Mouse (Mus musculus): ENCODE data around the gene Itpkb. TPM values are rescaled to one million over a fixed set of nuclear protein-coding genes. Genes with fewer than 3 reads are reported as not detected.

Gene Itpkb
- total and polyA plus RNA-seq, 2 experiments from 2014 or later = 5.1 to 24.9 TPM

DNA sequence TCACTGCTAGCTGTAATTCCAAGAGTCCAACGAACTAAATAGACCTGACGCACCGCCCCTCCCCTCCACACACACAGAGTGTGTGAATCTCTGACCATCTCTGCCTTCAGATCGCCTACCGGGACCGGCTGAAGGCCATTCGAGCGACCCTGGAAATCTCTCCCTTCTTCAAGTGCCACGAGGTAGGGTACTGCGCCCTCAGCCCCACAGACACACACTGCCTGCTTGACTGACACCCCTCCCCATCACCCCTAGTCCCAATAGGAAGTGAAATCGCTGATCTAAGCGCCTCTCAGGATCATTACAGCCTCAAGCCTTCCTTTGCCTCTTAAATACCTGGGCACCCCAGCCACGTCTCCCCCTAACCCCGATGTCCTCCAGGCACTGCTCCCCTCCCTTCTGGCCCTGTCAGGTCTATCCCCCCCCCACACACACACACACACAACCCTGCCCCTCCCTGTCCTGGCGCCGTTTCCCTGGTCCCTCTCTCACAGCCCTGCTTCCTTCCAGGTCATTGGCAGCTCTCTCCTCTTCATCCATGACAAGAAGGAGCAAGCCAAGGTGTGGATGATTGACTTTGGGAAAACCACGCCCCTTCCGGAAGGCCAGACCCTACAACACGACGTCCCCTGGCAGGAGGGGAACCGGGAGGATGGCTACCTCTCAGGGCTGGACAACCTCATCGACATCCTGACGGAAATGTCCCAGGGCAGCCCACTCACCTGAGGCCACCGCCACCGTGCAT is 91.1 kb downstream of the Itpkb start:
- Histone ChIP-seq H3K9ac (replicated peaks; ENCODE audit: low read depth, low read length) (no peak overlapping the region), H3K36me3 (replicated peaks; ENCODE audit: control insufficient read depth, insufficient read depth, low read length) (peaks cover 17% of the 10 kb centered on the region), H3K27me3 (ENCODE audit: control insufficient read depth, insufficient read depth, low read length) (no peaks in the 10 kb centered on the region), H3K4me3 (ENCODE audit: low read depth, low read length) (no peak overlapping the region), H3K4me2 (ENCODE audit: low read depth, low read length) (no peak overlapping the region), H3K27ac (ENCODE audit: low read depth) (peak overlapping the region; percentile 79), H3K9me3 (replicated peaks; ENCODE audit: control insufficient read depth, low read length) (no peaks in the 10 kb centered on the region), H3K4me1 (ENCODE audit: control insufficient read depth, insufficient read depth) (peaks cover 24% of the 10 kb centered on the region)
- no peak for DNase-seq (ENCODE audit: low spot score)
- no peak for TF ChIP-seq CTCF (IDR thresholded peaks at IDR 0.05; ENCODE audit: low read depth)
- no peak for TF ChIP-seq EP300 (IDR thresholded peaks at IDR 0.05; ENCODE audit: low read depth)
- ATAC-seq (ENCODE audit: insufficient read depth, low read depth) = no peak
- WGBS = 61% methylated on average over 25 of the region's 25 CpGs

DNA sequence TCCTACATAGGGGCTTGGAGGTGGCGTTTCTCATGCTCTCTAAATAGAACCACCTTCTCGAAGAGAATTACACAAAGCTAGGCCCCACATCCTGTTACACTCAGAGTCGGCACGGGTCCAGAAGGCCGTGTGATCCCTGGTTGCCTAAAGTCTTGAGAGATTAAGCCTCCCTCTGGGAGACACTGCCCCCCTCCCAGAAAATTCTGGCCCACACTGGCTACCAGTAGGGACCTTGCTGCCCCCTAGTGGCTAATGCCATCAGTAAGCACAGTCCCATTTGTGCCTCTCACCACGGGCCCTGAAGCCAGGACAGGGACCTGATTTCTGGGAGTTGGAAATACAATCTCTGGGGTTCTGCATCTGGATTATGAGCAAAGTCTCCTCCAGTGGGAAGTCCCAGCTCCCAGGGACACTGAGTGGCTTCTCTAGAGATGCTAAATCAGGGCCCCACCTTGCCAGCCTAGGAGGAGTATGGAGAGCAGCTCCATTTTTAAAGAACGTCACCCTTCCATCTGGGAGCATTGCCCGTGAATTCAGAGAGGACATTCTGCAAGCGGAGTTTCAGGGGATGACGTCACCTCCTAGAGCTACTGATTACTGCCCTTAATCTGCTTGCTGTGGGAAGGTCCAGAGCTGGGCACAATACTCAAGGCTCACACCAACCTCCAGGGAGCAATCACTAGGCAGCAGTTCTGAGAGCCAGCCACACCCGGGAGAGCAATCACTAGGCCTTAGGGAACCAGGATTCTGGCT is 92.0 kb downstream of the Itpkb start:
- Histone ChIP-seq H3K4me1 (ENCODE audit: control insufficient read depth, insufficient read depth) (peaks cover 24% of the 10 kb centered on the region), H3K27ac (ENCODE audit: low read depth) (peak overlapping the region; percentile 79), H3K4me2 (ENCODE audit: low read depth, low read length) (no peak overlapping the region), H3K27me3 (ENCODE audit: control insufficient read depth, insufficient read depth, low read length) (no peaks in the 10 kb centered on the region), H3K36me3 (replicated peaks; ENCODE audit: control insufficient read depth, insufficient read depth, low read length) (peaks cover 17% of the 10 kb centered on the region), H3K9ac (replicated peaks; ENCODE audit: low read depth, low read length) (no peak overlapping the region; the same call in 1 of the 2 replicates), H3K4me3 (ENCODE audit: low read depth, low read length) (no peak overlapping the region), H3K9me3 (replicated peaks; ENCODE audit: control insufficient read depth, low read length) (no peaks in the 10 kb centered on the region)
- DNase-seq (ENCODE audit: low spot score) = peak; percentile 87
- peak; percentile 76 for ATAC-seq (ENCODE audit: insufficient read depth, low read depth)
- TF ChIP-seq EP300 (IDR thresholded peaks at IDR 0.05; ENCODE audit: low read depth) = peak; percentile 62; the same call in 1 of the 2 replicates
- TF ChIP-seq CTCF (IDR thresholded peaks at IDR 0.05; ENCODE audit: low read depth) = peak; percentile 88
- whole genome bisulfite sequencing = 12% methylated on average over 11 of the region's 11 CpGs

GRCm38 (mm10) chr1:180423008-180423639 is 92.8 kb downstream of the Itpkb start:
- no peak overlapping the region for H3K4me2 ChIP-seq (ENCODE audit: low read depth, low read length)
- H3K9ac ChIP-seq (replicated peaks; ENCODE audit: low read depth, low read length) = no peak overlapping the region; the same call in 1 of the 2 replicates
- no peaks in the 10 kb centered on the region for H3K27me3 ChIP-seq (ENCODE audit: control insufficient read depth, insufficient read depth, low read length)
- DNase-seq (ENCODE audit: low spot score) (no peak), ATAC-seq (ENCODE audit: insufficient read depth, low read depth) (peak; percentile 21; the same call in 1 of the 2 replicates)
- peaks cover 27% of the 10 kb centered on the region for H3K4me1 ChIP-seq (ENCODE audit: control insufficient read depth, insufficient read depth)
- no peak overlapping the region for H3K4me3 ChIP-seq (ENCODE audit: low read depth, low read length)
- peak overlapping the region; percentile 79 for H3K27ac ChIP-seq (ENCODE audit: low read depth)
- peaks cover 13% of the 10 kb centered on the region for H3K36me3 ChIP-seq (replicated peaks; ENCODE audit: control insufficient read depth, insufficient read depth, low read length)
- TF ChIP-seq CTCF (IDR thresholded peaks at IDR 0.05; ENCODE audit: low read depth) (no peak), EP300 (IDR thresholded peaks at IDR 0.05; ENCODE audit: low read depth) (no peak)
- 32% methylated on average over 16 of the region's 16 CpGs for WGBS
- no peaks in the 10 kb centered on the region for H3K9me3 ChIP-seq (replicated peaks; ENCODE audit: control insufficient read depth, low read length)

- peaks cover 27% of the 10 kb centered on the region for H3K4me1 ChIP-seq (ENCODE audit: control insufficient read depth, insufficient read depth)
- no peak overlapping the region for H3K9ac ChIP-seq (replicated peaks; ENCODE audit: low read depth, low read length)
- peaks cover 5% of the 10 kb centered on the region for H3K36me3 ChIP-seq (replicated peaks; ENCODE audit: control insufficient read depth, insufficient read depth, low read length)
- H3K4me3 ChIP-seq (ENCODE audit: low read depth, low read length) = no peak overlapping the region
- H3K4me2 ChIP-seq (ENCODE audit: low read depth, low read length) = no peak overlapping the region
- 56% methylated on average over 3 of the region's 3 CpGs for WGBS
- no peak overlapping the region for H3K27ac ChIP-seq (ENCODE audit: low read depth)
- no peak for DNase-seq (ENCODE audit: low spot score)
- no peaks in the 10 kb centered on the region for H3K9me3 ChIP-seq (replicated peaks; ENCODE audit: control insufficient read depth, low read length)
- ATAC-seq (ENCODE audit: insufficient read depth, low read depth) = no peak
- no peaks in the 10 kb centered on the region for H3K27me3 ChIP-seq (ENCODE audit: control insufficient read depth, insufficient read depth, low read length)
- TF ChIP-seq EP300 (IDR thresholded peaks at IDR 0.05; ENCODE audit: low read depth) = no peak
- TF ChIP-seq CTCF (IDR thresholded peaks at IDR 0.05; ENCODE audit: low read depth) = no peak
Observed at GRCm38 (mm10) chr1:180423931-180424330, 93.6 kb downstream of the Itpkb start.

GRCm38 (mm10) chr1:180426405-180426804 is 96.1 kb downstream of the Itpkb start:
- DNase-seq (ENCODE audit: low spot score) (no peak), ATAC-seq (ENCODE audit: insufficient read depth, low read depth) (no peak)
- no peaks in the 10 kb centered on the region; the same call in 1 of the 2 replicates for H3K36me3 ChIP-seq (replicated peaks; ENCODE audit: control insufficient read depth, insufficient read depth, low read length)
- H3K9me3 ChIP-seq (replicated peaks; ENCODE audit: control insufficient read depth, low read length) = no peaks in the 10 kb centered on the region
- H3K27me3 ChIP-seq (ENCODE audit: control insufficient read depth, insufficient read depth, low read length) = 0 out of 2 replicates have a peak, but pooled peaks cover under 1% of the 10 kb centered on the region
- peaks cover 27% of the 10 kb centered on the region for H3K4me1 ChIP-seq (ENCODE audit: control insufficient read depth, insufficient read depth)
- H3K27ac ChIP-seq (ENCODE audit: low read depth) = no peak overlapping the region
- TF ChIP-seq CTCF (IDR thresholded peaks at IDR 0.05; ENCODE audit: low read depth) (no peak), EP300 (IDR thresholded peaks at IDR 0.05; ENCODE audit: low read depth) (no peak)
- no peak overlapping the region for H3K9ac ChIP-seq (replicated peaks; ENCODE audit: low read depth, low read length)
- H3K4me3 ChIP-seq (ENCODE audit: low read depth, low read length) = no peak overlapping the region
- 89% methylated on average over 6 of the region's 6 CpGs for WGBS
- no peak overlapping the region for H3K4me2 ChIP-seq (ENCODE audit: low read depth, low read length)
